Mouse (Mus musculus): Measurements from ENCODE around the gene Hbb-bh2.
"Not testable (repeated sequence)": the region's sequence is repeated elsewhere in the genome, so short reads cannot be mapped to it uniquely, and the experiment has no call there.

The Hbb-bh2 gene

DNA sequence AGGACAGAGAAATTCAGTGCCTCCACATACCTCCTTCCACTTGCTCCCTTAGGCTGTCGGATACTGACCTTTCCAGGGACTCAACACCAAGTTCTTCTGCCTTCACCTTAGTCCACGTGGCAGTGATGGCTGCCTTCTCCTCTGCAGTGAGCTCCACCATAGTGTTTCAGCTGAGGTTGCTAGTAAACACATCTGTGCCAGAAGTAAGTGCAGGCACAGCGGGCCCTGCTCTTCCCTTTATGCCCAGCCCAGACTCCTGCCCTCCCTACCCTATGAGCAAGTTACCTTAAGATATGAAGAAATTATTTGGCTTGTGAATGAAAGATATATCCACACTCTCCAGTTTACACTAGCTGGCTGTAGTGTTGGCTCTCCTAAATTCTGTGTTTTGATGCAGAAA, at the start of gene Hbb-bh2:
TSS of gene Hbb-bh2 (minus strand) at position 253 of the 400 bp plus-strand sequence.
- DNase-seq (ENCODE audit: low read depth, low spot score), result no peak

DNA sequence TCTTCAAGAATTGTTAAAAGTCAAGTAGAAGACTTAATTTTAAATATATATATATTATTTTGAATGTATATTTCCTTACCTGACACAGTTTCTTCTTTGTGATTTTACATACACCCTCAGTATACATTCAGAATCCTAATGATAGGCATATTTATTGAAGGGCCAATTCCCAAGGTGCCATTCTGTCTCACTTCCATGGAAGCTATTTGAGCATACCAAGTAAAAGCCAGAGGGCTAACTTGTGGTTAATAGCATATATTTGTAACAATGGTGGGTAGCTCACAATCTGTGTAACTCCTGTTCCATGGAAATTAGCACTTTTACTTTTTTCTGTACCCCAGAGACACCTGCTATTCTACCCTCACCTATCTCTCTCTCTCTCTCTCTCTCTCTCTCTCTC, 45.8 kb upstream of the Hbb-bh2 start, which contains the start of gene Olfr66:
TSS of gene Olfr66 (minus strand) at position 101 of the 400 bp plus-strand sequence.
- no peak for DNase-seq (ENCODE audit: low read depth, low spot score)

DNA sequence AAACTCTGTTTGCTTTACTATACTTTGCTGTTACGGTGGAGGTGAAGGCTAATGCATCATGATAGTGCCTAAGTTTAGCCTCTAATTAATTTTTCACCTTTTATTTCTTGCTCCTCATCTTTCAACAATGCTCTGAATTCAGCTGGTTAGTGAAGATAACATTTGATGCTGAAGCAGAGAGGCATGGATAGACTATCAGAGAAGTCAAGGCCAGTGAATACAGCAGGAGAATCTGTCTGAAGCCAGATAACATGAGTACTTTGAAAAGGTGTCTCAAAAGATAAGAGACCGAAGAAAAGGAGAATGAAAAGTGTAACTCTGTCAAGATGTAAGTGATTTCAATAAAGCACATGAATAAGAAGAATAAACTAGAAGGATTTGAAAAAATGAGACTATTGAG, 36.8 kb upstream of the Hbb-bh2 start:
- no peak for DNase-seq (ENCODE audit: low read depth, low spot score)

DNA sequence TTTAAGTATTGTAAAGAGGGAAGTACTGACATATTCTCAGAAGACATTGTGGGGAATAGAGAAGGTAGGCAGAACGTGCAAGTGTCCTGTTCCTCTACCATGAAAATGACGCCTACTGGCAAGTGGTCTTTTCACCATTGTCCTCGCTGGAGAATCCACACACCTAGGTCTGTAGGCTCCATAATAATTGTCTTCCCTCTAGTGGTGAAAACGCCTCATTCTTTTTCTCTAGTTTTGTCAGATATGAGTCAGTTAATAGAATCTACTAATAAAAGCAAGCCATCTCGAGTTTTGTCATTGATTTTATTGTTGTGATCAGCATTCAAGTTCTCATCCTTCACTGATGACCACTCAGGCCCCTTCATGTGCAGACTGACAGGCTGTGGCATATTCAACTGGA, 34.1 kb upstream of the Hbb-bh2 start:
- DNase-seq (ENCODE audit: low read depth, low spot score), result no peak

DNA sequence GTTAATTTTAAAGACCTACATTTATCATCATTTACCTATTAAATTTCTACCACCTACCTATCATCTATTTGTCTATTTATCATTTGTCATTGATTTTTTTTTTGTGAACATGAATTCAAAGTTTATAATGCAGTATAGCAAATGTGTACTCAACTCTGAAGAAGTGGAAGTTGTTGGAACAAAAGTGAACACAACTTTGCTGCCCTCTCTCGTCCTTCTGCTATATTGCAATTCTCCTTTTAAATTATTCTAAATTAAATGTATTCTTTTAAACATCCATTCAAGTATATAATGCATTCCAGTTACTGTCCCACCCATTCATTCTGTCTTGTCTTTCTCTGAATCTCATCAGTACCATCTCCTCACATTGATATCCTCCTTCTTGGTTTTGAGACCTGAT, 32.7 kb upstream of the Hbb-bh2 start:
- DNase-seq (ENCODE audit: low read depth, low spot score), result no peak

GRCm38 (mm10) chr7:103870667-103871066, 30.3 kb upstream of the Hbb-bh2 start:
- no peak for DNase-seq (ENCODE audit: low read depth, low spot score)

DNA sequence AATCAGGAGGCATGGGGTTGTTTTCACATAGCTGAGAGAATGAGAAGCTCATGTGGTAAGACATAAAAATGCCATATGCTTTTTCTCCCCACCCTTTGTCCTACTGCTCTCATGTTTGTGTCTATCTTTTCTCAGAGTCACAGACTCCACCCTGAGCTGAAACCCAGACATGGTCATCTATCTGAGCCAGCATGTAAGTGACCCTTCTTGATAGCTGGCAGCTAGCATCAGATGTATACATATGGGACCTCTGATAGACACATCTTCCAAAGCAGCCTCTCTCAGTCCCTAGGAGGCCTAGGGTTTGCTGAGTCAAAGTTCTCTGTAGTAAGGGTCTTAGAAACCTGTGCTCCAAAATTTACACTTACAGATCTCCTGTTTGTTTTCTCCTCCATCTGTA, 25.4 kb upstream of the Hbb-bh2 start:
- DNase-seq (ENCODE audit: low read depth, low spot score), result no peak

DNA sequence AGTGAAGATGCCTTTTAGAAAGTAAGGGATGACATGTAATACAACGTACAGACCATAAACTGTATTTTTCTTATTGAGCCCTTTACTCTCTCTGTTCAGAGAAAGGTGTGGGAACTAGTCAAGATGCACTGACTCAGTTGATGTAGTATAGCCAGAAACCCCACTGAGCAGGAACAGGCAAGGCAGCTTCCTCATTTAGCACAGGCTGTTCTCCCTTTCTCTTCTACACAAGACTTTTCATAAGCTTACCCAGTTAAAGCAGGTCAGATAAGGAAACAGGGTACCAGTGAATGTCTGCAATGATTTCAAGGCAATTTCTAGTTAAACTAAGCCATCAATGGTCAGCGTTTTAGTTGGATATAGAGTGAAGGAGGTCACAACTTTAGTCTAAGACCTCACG, 21.2 kb upstream of the Hbb-bh2 start:
- DNase-seq (ENCODE audit: low read depth, low spot score), result no peak

DNA sequence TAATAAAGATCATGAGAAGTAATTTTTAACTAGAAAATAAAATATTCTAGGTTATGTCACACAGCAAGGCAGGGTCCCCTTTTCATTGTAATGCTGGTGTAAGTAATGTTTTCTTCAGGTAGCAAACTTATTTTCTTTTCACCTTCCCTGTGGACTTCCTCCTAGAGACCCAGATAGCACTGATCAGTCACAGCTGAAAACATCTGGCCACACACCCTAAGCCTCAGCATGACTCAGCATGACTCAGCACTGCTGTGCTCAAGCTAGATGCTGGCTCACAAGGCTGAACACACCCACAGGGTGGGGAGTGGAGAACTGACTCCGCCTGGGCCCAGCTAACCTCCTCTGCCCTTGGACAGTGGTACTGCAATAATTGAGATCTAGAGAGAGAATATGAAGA, 20.5 kb upstream of the Hbb-bh2 start:
- no peak for DNase-seq (ENCODE audit: low read depth, low spot score)

- DNase-seq (ENCODE audit: low read depth, low spot score), result no peak
These were observed 18.8 kb upstream of the Hbb-bh2 start for GRCm38 (mm10) chr7:103859076-103859475.

GRCm38 (mm10) chr7:103854669-103855068, 14.3 kb upstream of the Hbb-bh2 start:
- no peak for DNase-seq (ENCODE audit: low read depth, low spot score)

DNA sequence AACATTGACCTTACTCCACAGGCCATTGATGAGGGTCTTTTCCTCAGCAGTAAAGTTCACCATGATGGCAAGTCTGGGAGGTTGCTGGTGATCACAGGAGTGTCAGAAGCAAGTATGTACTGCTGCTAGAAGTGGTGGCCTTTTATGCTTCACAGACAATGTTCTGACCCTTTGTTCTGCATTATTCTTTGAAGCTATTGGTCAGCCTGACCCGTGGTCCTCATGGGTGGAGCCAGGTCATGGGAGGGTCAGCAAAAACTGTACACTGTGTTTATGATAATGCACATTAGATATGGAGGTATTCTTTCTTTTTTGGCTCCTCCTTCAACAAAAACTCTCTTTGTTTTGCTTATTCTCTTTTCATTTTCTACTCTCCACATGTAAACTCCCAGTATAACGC, 12.8 kb upstream of the Hbb-bh2 start, which contains the start of gene Hbb-y:
TSS of gene Hbb-y (minus strand) at position 127 of the 400 bp plus-strand sequence.
- DNase-seq (ENCODE audit: low read depth, low spot score), result no peak

DNA sequence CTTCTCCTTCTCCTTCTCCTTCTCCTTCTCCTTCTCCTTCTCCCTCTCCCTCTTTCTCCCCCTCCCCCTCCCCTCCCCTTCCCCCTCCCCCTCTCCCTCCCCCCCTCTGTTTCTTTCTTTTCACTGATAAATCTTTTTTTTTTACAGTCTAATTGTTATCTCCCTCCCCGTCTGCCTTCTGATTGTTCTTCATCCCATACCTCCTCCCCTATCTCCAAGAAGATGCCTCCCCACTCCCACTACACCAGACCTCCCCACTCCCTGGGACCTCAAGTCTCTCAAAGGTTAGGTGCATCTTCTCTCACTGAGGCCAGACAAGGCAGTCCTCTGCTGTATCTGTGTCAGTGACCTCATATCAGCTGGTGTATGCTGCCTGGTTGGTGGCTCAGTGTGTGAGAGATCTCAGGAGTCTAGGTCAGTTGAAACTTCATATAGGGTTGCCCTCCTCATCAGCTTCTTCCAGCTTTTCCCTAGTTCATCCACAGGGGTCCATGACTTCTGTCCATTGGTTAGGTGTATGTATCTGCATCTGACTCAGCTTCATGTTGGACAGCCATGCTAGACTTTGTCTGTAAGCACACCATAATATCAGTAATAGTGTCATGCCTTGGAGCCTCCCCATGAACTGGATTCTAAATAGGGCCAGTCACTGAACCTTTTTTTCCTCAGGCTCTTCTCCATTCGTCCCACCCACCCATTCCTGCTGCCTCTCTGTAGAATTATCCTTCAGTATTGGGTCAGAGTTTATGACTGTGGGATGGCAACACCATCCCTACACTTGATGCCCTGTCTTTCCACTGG, 4.4 kb upstream of the Hbb-bh2 start:
- DNase-seq (ENCODE audit: low read depth, low spot score), result no peak

GRCm38 (mm10) chr7:103843034-103843433, 2.7 kb upstream of the Hbb-bh2 start, which contains the start of gene Hbb-bh1:
Hbb-bh1 (minus strand) TSS chr7:103843164.
- no peak for DNase-seq (ENCODE audit: low read depth, low spot score)

- no peak for DNase-seq (ENCODE audit: low read depth, low spot score)
These were observed 12.5 kb downstream of the Hbb-bh2 start, which contains the start of gene Hbb-bs for GRCm38 (mm10) chr7:103827808-103828207. Hbb-bs (minus strand) TSS chr7:103828096.

- DNase-seq (ENCODE audit: low read depth, low spot score), result not testable (repeated sequence)
These were observed 13.2 kb downstream of the Hbb-bh2 start for GRCm38 (mm10) chr7:103827139-103827538.

- DNase-seq (ENCODE audit: low read depth, low spot score), result no peak
These were observed 13.9 kb downstream of the Hbb-bh2 start for GRCm38 (mm10) chr7:103826255-103826887.

DNA sequence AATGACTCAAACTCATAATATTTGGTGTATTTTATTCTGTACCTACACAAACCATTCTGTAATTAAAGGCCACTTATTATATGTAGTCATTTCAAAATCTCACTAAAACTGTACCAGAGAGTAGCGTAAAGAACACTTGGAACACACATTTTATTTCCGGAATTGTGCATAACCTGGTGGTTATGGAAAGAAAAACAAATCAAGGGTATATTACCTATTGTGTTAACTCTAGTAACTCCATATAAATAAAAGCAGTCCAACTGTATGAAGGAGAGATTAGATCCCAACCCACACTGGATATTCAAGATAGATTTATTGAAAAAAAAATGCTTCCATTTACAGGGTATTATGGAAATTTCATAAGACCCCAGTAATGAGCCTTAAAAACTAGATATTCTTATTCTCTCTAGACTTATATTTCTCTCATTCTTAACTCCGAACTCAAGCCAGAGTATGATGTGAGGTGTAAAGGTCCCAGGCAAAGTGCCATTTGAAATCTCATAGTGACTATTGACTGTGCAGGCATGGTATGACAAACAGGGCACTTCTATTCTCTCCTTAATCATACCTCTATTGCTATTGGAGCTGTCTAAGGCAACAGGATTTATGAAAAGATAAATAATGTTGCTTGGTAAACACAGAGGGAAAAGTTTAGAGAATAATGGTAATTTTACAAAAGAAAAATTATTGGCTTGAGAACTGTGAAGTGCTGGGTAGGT, 14.6 kb downstream of the Hbb-bh2 start:
- no peak for DNase-seq (ENCODE audit: low read depth, low spot score)

DNA sequence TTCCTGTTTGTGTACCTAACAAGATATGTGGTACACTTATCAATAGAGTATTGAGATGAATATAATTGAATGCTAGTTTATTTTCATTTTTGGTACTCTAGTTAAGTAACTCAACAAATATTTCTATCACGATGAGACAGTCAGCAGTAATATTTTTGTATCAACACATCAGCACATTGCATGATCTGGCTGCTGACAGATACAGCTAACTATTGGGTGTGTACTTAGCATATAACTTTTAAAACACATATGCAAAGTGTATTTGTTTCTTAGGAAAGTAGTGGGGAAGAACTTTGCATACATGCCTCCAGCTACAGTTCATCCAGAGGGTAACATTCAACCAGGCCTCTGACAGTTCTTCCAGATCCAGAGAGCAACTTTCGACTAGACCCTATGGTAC, 15.7 kb downstream of the Hbb-bh2 start:
- DNase-seq (ENCODE audit: low read depth, low spot score), result no peak

DNA sequence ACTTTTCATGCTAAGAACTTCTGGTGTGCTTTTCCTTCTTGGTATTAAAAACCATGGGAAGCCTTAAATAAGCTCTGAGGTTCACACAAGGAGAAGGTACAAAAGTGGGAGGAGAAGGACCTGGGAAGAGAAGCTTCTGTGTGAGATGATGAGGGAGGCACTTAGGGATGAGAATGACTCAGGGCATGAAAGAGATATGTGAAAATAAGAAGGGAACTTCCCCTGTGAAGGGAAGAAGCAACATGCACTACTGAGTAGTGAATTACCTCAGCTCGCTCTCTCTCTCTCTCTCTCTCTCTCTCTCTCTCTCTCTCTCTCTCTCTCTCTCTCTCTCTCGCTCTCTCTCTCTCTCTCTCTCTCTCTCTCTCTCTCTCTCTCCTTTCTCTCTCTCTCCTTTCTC, 25.2 kb downstream of the Hbb-bh2 start:
- DNase-seq (ENCODE audit: low read depth, low spot score), result not testable (repeated sequence)

DNA sequence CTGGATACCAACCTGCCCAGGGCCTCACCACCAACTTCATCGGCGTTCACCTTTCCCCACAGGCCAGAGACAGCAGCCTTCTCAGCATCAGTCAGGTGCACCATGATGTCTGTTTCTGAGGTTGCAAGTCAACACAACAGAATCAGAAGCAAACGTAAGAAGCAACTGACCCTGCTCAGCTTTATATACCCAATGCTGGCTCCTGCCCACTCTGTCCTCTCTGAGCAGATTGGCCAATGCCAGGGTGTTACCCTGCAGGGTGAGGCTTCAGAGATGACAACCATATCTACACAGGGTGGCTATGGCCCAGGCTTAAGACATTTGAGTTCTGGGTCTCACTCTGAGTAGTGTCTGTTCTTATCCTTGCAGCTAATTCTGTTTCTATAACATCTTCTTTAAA, 26.6 kb downstream of the Hbb-bh2 start, which contains the start of gene Hbb-bt:
TSS of gene Hbb-bt (minus strand) at position 231 of the 400 bp plus-strand sequence.
- DNase-seq (ENCODE audit: low read depth, low spot score), result no peak

DNA sequence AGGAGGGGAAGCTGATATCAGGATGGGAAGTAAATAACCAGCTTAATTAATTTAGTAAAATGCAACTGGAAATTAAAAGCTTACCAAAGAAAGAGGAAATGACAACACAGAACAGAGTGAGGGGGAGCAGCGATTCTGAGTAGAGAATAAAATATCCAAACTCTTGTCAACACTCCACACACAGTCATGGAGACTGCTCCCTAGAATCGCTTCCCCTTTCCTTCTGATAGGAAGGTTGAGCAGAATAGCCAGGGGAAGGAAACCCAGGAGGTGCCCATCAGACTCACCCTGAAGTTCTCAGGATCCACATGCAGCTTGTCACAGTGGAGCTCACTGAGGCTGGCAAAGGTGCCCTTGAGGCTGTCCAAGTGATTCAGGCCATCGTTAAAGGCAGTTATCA, 27.2 kb downstream of the Hbb-bh2 start:
- DNase-seq (ENCODE audit: low read depth, low spot score), result not testable (repeated sequence)
